Mouse (Mus musculus) c-Kit-positive CD71-positive TER-119-negative erythroid progenitor cells, embryonic 14.5 days (primary cell): Measurements from ENCODE around the gene Selenot.
"Not testable (repeated sequence)": the region's sequence is repeated elsewhere in the genome, so short reads cannot be mapped to it uniquely, and the experiment has no call there.

ENCODE experiments used
- DNase-seq: peaks from one replicate; pipeline ENCODE4 v3.0.0-alpha.2; 2013; ENCODE audit warnings: low read depth

Gene Selenot

DNA sequence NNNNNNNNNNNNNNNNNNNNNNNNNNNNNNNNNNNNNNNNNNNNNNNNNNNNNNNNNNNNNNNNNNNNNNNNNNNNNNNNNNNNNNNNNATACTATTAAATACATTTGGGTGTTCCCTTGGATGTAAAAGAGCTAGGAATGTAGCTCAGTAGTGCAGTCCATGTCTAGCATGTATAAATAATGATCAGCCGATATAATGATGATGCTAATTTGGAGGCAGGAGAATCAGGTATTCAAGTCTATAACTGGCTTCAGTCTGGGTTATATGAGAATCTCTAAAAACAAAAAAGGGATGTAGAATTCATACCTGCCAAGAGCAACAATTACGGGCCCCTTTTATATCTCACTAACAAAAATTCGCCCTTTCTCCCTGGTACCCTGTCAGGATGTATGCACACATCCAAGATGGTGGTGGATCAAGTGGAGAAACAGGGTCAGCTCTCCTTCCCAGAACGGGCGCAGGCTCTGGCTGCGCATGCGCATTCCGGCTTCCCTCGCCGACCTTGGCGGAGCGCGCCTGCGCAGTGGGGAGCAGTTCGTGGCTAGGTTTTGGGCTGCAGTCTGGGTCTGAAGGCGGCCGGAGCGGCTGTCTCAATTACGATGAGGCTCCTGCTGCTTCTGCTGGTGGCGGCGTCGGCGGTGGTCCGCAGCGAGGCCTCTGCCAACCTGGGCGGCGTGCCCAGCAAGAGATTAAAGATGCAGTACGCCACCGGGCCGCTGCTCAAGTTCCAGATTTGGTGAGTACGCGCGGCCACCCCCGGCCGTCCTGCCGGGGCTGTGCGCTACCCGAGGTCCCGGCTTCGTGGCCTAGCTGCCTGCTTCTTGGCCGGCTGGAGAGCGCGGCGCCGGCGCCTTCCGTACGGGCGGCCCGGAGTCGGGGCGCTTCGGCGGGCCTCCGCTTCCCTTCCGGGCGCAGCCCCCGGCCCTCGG, at the start of gene Selenot:
TSS of gene Selenot (plus strand) at position 500 of the 930 bp plus-strand sequence.
- DNase-seq: peak; percentile 89

- no peak for DNase-seq
Observed at GRCm38 (mm10) chr3:58536573-58536972, 39.9 kb upstream of the Selenot start.

DNA sequence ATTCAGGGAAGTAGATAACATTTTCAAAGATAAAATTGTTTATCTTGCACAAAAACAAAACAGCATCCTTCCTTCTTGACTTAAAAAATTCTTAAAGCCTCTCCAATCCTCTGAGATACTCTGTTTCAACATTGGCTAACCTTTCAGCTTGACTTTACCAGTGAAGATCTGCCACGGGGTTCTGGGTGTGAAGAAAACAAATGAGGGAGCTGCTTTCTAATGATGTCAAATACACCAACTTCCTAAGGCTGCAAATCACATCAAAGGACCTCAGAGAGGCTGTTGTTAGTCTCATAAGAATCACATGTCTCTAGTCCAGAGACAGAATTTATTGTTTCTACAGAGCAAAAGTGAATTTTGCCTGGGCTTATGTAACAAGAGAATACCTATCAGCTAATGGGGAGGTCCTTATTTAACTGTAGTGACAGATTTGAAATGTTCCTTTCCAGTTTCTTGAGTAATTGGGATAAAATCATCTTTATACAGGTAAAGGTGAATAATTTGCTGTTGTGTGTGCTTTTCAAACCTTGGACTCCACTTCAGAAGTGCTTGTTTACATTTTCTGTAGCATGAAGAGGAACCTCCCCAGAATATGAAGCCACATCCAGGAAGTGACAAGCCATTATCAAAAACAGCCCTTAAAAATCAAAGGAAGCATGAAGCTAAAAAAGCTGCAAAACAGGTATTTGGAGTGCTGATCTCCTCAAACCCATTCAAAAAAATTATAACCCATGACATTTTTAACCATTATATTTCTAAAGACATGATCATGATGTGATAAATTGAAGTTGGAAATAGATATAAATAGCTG, 24.2 kb upstream of the Selenot start:
- no peak for DNase-seq

DNA sequence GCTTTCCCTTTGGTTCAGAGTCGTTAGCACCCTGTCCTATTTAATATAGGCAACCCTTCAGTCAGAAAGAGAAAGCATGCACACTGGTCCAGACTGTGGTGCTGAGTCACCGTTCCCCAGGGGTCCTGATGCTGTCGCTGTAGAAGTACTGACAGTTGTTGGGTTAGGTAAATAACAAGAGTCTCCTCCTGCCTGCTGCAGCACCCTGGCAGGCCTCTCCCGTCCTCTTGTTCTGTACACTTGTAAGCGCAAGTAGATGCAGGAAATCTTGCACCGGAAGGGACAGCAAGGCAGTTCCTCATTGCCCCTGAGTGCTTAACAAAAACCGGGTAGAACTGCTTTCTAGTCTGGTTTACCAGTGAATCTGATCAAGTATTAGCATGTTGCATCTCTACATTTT, 19.8 kb upstream of the Selenot start:
- DNase-seq: no peak

DNA sequence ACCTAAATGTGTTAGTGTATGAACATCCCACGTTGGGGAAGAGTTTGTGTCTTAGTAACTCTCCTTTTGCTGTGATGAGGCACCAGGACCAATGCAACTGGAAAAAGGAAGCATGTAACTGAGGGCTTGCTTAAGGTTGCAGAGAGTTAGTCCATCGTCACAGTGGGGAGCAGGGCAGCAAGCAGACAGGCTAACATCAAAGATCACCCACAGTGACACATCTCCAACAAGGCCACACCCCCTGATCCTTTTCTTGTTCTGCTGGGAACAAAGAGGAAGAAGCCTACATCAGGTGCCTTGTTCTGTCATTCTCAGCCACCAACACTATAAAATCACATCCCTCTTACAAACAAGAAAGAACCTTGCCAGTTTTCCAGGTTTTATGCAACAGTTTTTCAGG, 16.5 kb upstream of the Selenot start:
- DNase-seq: no peak

DNA sequence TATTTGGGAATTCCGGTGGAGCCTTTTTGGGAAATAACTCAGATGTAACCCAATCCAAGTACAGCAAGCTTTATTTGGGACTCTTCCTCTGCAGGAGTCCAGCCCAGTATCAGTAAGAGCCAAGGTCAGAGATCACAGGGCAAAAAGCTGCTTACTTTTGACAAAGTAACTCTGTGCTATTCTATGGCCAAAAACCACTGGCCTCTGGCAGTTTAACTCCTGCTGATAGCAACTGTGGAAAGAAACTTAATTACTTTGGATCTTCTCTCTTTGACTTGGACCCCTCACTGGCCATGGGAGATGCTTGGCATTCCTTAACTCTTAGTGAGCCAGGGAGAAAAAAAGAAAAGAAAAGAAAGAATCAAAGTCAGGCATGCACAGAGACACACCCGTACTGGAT, 15.0 kb upstream of the Selenot start:
- no peak for DNase-seq

- no peak for DNase-seq
Observed at GRCm38 (mm10) chr3:58570821-58571220, 5.6 kb upstream of the Selenot start.

GRCm38 (mm10) chr3:58577067-58577503, 649 bp downstream of the Selenot start:
- no peak for DNase-seq

DNA sequence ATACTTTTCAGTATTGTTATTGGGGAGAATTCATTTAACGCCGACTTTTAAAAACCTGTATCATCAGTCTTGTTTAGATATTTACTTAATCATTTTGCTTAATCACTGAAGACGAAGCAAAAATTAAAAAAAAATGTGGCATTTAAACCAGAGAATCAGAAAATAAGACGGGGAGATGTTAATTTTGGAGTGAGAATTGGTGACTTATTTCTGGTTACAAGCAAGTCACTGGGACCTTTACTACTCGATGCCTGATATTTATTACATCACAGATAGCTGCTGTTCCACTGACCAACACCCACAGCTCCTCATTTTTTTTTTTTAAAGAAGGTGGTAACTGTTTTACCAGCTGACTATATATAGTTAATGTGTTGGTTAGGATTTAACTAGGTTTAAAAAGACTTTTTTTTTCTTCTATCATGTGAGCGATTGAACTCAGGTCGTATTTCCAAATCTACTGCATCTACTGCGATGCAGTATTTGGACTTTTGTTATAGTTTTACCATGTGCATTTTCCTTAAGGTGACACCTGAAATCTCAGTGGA, 1.1 kb downstream of the Selenot start:
- DNase-seq: no peak

GRCm38 (mm10) chr3:58581530-58581929, 5.1 kb downstream of the Selenot start:
- DNase-seq: no peak

DNA sequence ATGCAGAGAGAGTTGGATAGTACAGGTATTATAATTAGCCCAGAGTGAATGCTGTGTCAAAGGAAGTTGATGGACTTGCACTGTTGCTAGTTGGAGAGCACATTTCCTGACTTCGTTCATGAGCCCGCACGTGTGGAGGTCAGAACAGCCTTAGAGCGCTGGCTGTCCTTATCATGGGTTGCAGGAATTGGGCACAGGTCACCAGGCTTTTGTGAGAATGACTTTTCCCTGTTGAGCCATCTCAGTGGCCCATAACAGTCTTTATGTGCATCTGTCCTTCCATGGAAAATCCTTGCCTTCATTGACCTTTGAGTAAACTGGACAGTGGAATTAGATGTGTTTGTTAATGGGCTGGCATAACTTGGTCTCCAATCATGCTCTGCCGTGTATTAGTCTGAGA, 5.9 kb downstream of the Selenot start:
- no peak for DNase-seq

GRCm38 (mm10) chr3:58582788-58583426, 6.5 kb downstream of the Selenot start:
- DNase-seq: peak; percentile 60

DNA sequence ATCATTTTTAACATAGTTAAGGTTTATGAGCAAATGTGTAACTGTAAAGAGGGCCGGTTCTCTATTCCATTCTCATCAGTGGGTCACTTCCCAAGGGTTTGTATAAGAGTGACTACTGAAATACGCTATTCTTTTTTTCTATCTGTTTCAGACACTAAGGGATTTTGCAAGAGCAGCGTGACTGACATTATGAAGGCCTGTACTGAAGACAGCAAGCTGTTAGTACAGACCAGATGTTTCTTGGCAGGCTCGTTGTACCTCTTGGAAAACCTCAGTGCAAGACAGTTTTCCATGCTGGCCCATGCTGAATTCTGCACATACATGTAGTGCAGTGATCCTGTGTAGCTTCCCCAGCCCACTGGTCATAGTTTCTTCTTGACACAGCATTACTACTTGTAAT, 14.1 kb downstream of the Selenot start:
- DNase-seq: not testable (repeated sequence)

GRCm38 (mm10) chr3:58592666-58593065, 16.2 kb downstream of the Selenot start:
- not testable (repeated sequence) for DNase-seq

GRCm38 (mm10) chr3:58593623-58594022, 17.2 kb downstream of the Selenot start:
- DNase-seq: no peak

DNA sequence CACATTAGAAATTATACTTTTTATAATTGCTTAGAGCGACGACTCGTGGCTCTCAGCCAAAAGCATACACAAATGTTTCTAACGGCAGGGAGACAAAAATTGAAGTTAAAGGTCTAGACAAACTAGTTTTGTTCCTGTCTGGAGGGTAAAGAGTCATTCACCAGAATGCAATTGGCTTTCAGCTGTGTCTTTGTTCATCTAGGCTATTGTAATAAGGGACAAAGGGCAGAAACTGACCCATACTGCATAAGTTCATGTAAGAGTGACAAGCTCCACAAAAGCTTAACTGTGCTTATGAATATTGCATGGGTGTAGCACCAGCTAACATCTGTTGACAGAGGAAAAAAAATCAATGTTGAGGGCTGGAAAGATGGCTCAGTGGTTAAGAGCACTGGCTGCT, 32.1 kb downstream of the Selenot start:
- no peak for DNase-seq

- DNase-seq: no peak
Observed at GRCm38 (mm10) chr3:58609985-58610384, 33.5 kb downstream of the Selenot start.

GRCm38 (mm10) chr3:58621066-58621465, 44.6 kb downstream of the Selenot start:
- no peak for DNase-seq

- DNase-seq: no peak
Observed at GRCm38 (mm10) chr3:58622665-58623394, 46.4 kb downstream of the Selenot start.

DNA sequence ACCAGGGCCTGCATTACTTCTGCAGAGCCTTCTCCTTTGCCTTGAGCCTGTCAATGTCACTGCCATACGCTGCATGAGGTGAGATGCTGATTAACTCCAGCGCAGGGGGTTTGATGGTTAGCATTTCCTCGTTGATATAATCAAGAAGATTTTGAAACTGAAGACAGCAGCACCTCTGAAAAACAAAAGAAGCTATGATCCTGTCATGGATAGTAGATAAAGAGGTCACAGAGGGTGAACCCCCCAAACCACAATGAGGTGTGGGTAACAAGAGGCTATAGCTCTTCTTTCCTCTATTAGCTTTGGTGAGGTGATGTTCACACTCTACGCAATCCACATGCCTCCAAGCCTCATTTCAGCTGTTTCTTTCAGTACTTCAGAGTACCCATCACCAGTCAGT, 48.5 kb downstream of the Selenot start:
- no peak for DNase-seq

DNA sequence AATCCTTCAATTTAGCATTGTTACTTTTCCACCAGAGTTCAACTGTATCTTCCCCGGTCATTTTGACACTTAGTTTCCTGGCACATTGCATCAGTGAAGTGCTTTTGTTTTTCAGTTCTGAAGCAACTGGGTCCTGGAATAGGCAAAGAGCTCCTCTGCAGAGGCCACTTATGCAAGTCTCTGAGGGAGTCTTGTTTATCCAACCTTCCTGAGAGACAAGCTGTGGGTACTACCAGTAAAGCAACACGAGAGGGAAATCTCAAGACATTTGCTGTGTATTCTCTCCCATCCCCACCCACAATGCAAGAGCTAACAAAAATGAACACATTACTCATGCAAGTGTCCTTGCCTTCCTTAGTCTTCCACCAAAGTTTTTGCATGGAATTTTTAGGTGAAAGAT, 55.3 kb downstream of the Selenot start:
- no peak for DNase-seq
